Mouse (Mus musculus): ENCODE measurements around the gene Mpp3. TPM values are rescaled to one million over a fixed set of nuclear protein-coding genes. Genes with fewer than 3 reads are reported as not detected.

Gene Mpp3
- polyA plus RNA-seq, 1 experiment from 2014 or later: 3.3 TPM

- Histone ChIP-seq H3K36me3 (ENCODE audit: control insufficient read depth, insufficient read depth, low read length) (no peaks in the 10 kb centered on the region), H3K27me3 (ENCODE audit: control insufficient read depth, insufficient read depth, low read length) (peaks cover 3% of the 10 kb centered on the region; the same call in 1 of the 2 replicates), H3K9me3 (ENCODE audit: control insufficient read depth, low read length) (no peaks in the 10 kb centered on the region), H3K27ac (replicated peaks in 1 of 2; ENCODE audit: control insufficient read depth in 1 of 2, insufficient read depth in 1 of 2, low read depth in 2 of 2, low read length in 2 of 2) (no peak overlapping the region), H3K4me3 (ENCODE audit: control insufficient read depth in 1 of 2, insufficient read depth in 1 of 2, low read depth in 1 of 2, low read length in 2 of 2) (no peak overlapping the region), H3K9ac (ENCODE audit: low read length) (no peak overlapping the region), H3K4me2 (ENCODE audit: low read length) (no peak overlapping the region), H3K4me1 (ENCODE audit: control insufficient read depth in 2 of 2, insufficient read depth in 2 of 2, low read length in 2 of 2) (peaks cover 4 to 13% of the 10 kb centered on the region in 2 experiments; a peak in 3 of 4 replicates)
- 88% methylated on average over 4 of the region's 4 CpGs for WGBS
- ATAC-seq (ENCODE audit: insufficient number of reproducible peaks, insufficient read depth, low FRiP score, low read depth): no peak
These were observed 3.4 kb downstream of the Mpp3 start for GRCm38 (mm10) chr11:102024875-102025274.

GRCm38 (mm10) chr11:102024084-102024758, 4.0 kb downstream of the Mpp3 start:
- Histone ChIP-seq H3K4me1 (ENCODE audit: control insufficient read depth in 2 of 2, insufficient read depth in 2 of 2, low read length in 2 of 2) (peaks cover 4 to 13% of the 10 kb centered on the region in 2 experiments; a peak in 3 of 4 replicates), H3K9me3 (ENCODE audit: control insufficient read depth, low read length) (no peaks in the 10 kb centered on the region), H3K4me3 (ENCODE audit: control insufficient read depth in 1 of 2, insufficient read depth in 1 of 2, low read depth in 1 of 2, low read length in 2 of 2) (no peak overlapping the region), H3K36me3 (ENCODE audit: control insufficient read depth, insufficient read depth, low read length) (no peaks in the 10 kb centered on the region), H3K4me2 (ENCODE audit: low read length) (no peak overlapping the region), H3K9ac (ENCODE audit: low read length) (no peak overlapping the region), H3K27ac (replicated peaks in 1 of 2; ENCODE audit: control insufficient read depth in 1 of 2, insufficient read depth in 1 of 2, low read depth in 2 of 2, low read length in 2 of 2) (no peak overlapping the region), H3K27me3 (ENCODE audit: control insufficient read depth, insufficient read depth, low read length) (peaks cover 3% of the 10 kb centered on the region; the same call in 1 of the 2 replicates)
- 78% methylated on average over 6 of the region's 6 CpGs for WGBS
- no peak for ATAC-seq (ENCODE audit: insufficient number of reproducible peaks, insufficient read depth, low FRiP score, low read depth)

GRCm38 (mm10) chr11:102023406-102023805, 4.9 kb downstream of the Mpp3 start:
- Histone ChIP-seq H3K27ac (replicated peaks in 1 of 2; ENCODE audit: control insufficient read depth in 1 of 2, insufficient read depth in 1 of 2, low read depth in 2 of 2, low read length in 2 of 2) (no peak overlapping the region), H3K4me1 (ENCODE audit: control insufficient read depth in 2 of 2, insufficient read depth in 2 of 2, low read length in 2 of 2) (peaks cover 4 to 13% of the 10 kb centered on the region in 2 experiments; a peak in 3 of 4 replicates), H3K27me3 (ENCODE audit: control insufficient read depth, insufficient read depth, low read length) (peaks cover 3% of the 10 kb centered on the region; the same call in 1 of the 2 replicates), H3K9ac (ENCODE audit: low read length) (no peak overlapping the region), H3K9me3 (ENCODE audit: control insufficient read depth, low read length) (no peaks in the 10 kb centered on the region), H3K4me2 (ENCODE audit: low read length) (no peak overlapping the region), H3K36me3 (ENCODE audit: control insufficient read depth, insufficient read depth, low read length) (no peaks in the 10 kb centered on the region), H3K4me3 (ENCODE audit: control insufficient read depth in 1 of 2, insufficient read depth in 1 of 2, low read depth in 1 of 2, low read length in 2 of 2) (no peak overlapping the region)
- no peak for ATAC-seq (ENCODE audit: insufficient number of reproducible peaks, insufficient read depth, low FRiP score, low read depth)
- 74% methylated on average over 13 of the region's 13 CpGs for WGBS

GRCm38 (mm10) chr11:102021196-102021595, 7.1 kb downstream of the Mpp3 start:
- Histone ChIP-seq H3K27me3 (ENCODE audit: control insufficient read depth, insufficient read depth, low read length) (peaks cover 3% of the 10 kb centered on the region; the same call in 1 of the 2 replicates), H3K4me1 (ENCODE audit: control insufficient read depth in 2 of 2, insufficient read depth in 2 of 2, low read length in 2 of 2) (peaks cover 3 to 5% of the 10 kb centered on the region in 2 experiments; a peak in 1 of 4 replicates), H3K4me3 (ENCODE audit: control insufficient read depth in 1 of 2, insufficient read depth in 1 of 2, low read depth in 1 of 2, low read length in 2 of 2) (no peak overlapping the region), H3K9me3 (ENCODE audit: control insufficient read depth, low read length) (no peaks in the 10 kb centered on the region), H3K27ac (replicated peaks in 1 of 2; ENCODE audit: control insufficient read depth in 1 of 2, insufficient read depth in 1 of 2, low read depth in 2 of 2, low read length in 2 of 2) (no peak overlapping the region), H3K4me2 (ENCODE audit: low read length) (no peak overlapping the region), H3K36me3 (ENCODE audit: control insufficient read depth, insufficient read depth, low read length) (no peaks in the 10 kb centered on the region), H3K9ac (ENCODE audit: low read length) (no peak overlapping the region)
- ATAC-seq (ENCODE audit: insufficient number of reproducible peaks, insufficient read depth, low FRiP score, low read depth): no peak
- 86% methylated on average over 5 of the region's 5 CpGs for WGBS

GRCm38 (mm10) chr11:102019736-102020135, 8.5 kb downstream of the Mpp3 start:
- no peaks in the 10 kb centered on the region for H3K36me3 ChIP-seq (ENCODE audit: control insufficient read depth, insufficient read depth, low read length)
- H3K27me3 ChIP-seq (ENCODE audit: control insufficient read depth, insufficient read depth, low read length): peaks cover 3% of the 10 kb centered on the region; the same call in 1 of the 2 replicates
- no peak for ATAC-seq (ENCODE audit: insufficient number of reproducible peaks, insufficient read depth, low FRiP score, low read depth)
- H3K9me3 ChIP-seq (ENCODE audit: control insufficient read depth, low read length): no peaks in the 10 kb centered on the region
- H3K4me1 ChIP-seq (ENCODE audit: control insufficient read depth in 2 of 2, insufficient read depth in 2 of 2, low read length in 2 of 2): peaks cover 0 to 6% of the 10 kb centered on the region in 2 experiments; a peak in 1 of 4 replicates
- WGBS: 71% methylated on average over 9 of the region's 9 CpGs
- no peak overlapping the region for H3K4me3 ChIP-seq (ENCODE audit: control insufficient read depth in 1 of 2, insufficient read depth in 1 of 2, low read depth in 1 of 2, low read length in 2 of 2)
- H3K9ac ChIP-seq (ENCODE audit: low read length): no peak overlapping the region
- no peak overlapping the region for H3K4me2 ChIP-seq (ENCODE audit: low read length)
- H3K27ac ChIP-seq (replicated peaks in 1 of 2; ENCODE audit: control insufficient read depth in 1 of 2, insufficient read depth in 1 of 2, low read depth in 2 of 2, low read length in 2 of 2): no peak overlapping the region

GRCm38 (mm10) chr11:102016136-102016535, 12.1 kb downstream of the Mpp3 start:
- no peak for ATAC-seq (ENCODE audit: insufficient number of reproducible peaks, insufficient read depth, low FRiP score, low read depth)
- H3K27ac ChIP-seq (replicated peaks in 1 of 2; ENCODE audit: control insufficient read depth in 1 of 2, insufficient read depth in 1 of 2, low read depth in 2 of 2, low read length in 2 of 2): peak overlapping the region; percentile 12 to 17; a peak in 2 of 4 replicates
- H3K4me3 ChIP-seq (ENCODE audit: control insufficient read depth in 1 of 2, insufficient read depth in 1 of 2, low read depth in 1 of 2, low read length in 2 of 2): no peak overlapping the region
- no peaks in the 10 kb centered on the region for H3K27me3 ChIP-seq (ENCODE audit: control insufficient read depth, insufficient read depth, low read length)
- no peak overlapping the region for H3K9ac ChIP-seq (ENCODE audit: low read length)
- H3K9me3 ChIP-seq (ENCODE audit: control insufficient read depth, low read length): no peaks in the 10 kb centered on the region
- peaks cover 0 to 6% of the 10 kb centered on the region in 2 experiments; a peak in 1 of 4 replicates for H3K4me1 ChIP-seq (ENCODE audit: control insufficient read depth in 2 of 2, insufficient read depth in 2 of 2, low read length in 2 of 2)
- no peaks in the 10 kb centered on the region for H3K36me3 ChIP-seq (ENCODE audit: control insufficient read depth, insufficient read depth, low read length)
- 91% methylated on average over 1 of the region's 1 CpGs for WGBS
- no peak overlapping the region for H3K4me2 ChIP-seq (ENCODE audit: low read length)

GRCm38 (mm10) chr11:102015472-102015871, 12.8 kb downstream of the Mpp3 start:
- no peaks in the 10 kb centered on the region for H3K27me3 ChIP-seq (ENCODE audit: control insufficient read depth, insufficient read depth, low read length)
- H3K4me1 ChIP-seq (ENCODE audit: control insufficient read depth in 2 of 2, insufficient read depth in 2 of 2, low read length in 2 of 2): peaks cover 0 to 6% of the 10 kb centered on the region in 2 experiments; a peak in 1 of 4 replicates
- H3K4me3 ChIP-seq (ENCODE audit: control insufficient read depth in 1 of 2, insufficient read depth in 1 of 2, low read depth in 1 of 2, low read length in 2 of 2): no peak overlapping the region
- peaks cover 4% of the 10 kb centered on the region; the same call in 1 of the 2 replicates for H3K36me3 ChIP-seq (ENCODE audit: control insufficient read depth, insufficient read depth, low read length)
- no peak for ATAC-seq (ENCODE audit: insufficient number of reproducible peaks, insufficient read depth, low FRiP score, low read depth)
- WGBS: 70% methylated on average over 6 of the region's 6 CpGs
- no peak overlapping the region for H3K9ac ChIP-seq (ENCODE audit: low read length)
- H3K9me3 ChIP-seq (ENCODE audit: control insufficient read depth, low read length): no peaks in the 10 kb centered on the region
- no peak overlapping the region for H3K4me2 ChIP-seq (ENCODE audit: low read length)
- no peak overlapping the region for H3K27ac ChIP-seq (replicated peaks in 1 of 2; ENCODE audit: control insufficient read depth in 1 of 2, insufficient read depth in 1 of 2, low read depth in 2 of 2, low read length in 2 of 2)

Measured in heart, embryonic 14.5 days (tissue).